Mouse (Mus musculus): ENCODE results near the gene Lnx1. TPM values are rescaled to one million over a fixed set of nuclear protein-coding genes. Genes with fewer than 3 reads are reported as not detected.

The Lnx1 gene
- polyA plus RNA-seq, 1 experiment from 2014 or later, result 5.0 TPM

DNA sequence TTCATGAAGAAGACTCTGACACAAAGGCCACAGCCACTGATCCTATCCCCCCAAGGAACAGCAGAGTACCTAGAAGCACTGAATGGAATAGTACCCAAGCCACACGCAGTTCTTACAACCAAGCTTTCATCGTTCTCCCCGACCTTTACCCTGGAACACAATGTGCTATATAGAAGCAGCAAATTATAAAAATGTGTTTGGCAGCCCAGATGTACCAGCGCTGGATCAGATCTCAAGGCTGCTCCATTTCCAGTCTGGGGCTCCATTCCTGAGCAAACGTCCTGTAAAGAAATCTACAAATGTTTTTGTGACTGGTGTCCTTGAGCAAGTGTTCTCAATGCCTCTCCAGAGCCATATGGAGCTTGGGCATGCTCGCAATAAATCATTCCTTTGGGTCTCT lies 44.8 kb downstream of the Lnx1 start:
- Histone ChIP-seq H3K27ac (ENCODE audit: low read depth, low read length) (no peak overlapping the region), H3K36me3 (ENCODE audit: control insufficient read depth, insufficient read depth) (no peaks in the 10 kb centered on the region), H3K9ac (ENCODE audit: low read depth, low read length) (no peak overlapping the region), H3K27me3 (replicated peaks; ENCODE audit: control insufficient read depth, insufficient read depth, low read length) (no peaks in the 10 kb centered on the region), H3K4me2 (replicated peaks; ENCODE audit: low read depth) (no peak overlapping the region), H3K4me1 (replicated peaks; ENCODE audit: control insufficient read depth, insufficient read depth, low read length) (no peaks in the 10 kb centered on the region), H3K4me3 (ENCODE audit: low read depth, low read length) (no peak overlapping the region), H3K9me3 (ENCODE audit: control insufficient read depth) (no peaks in the 10 kb centered on the region)
- no peak for ATAC-seq
- no peak for TF ChIP-seq CTCF (IDR thresholded peaks at IDR 0.05; ENCODE audit: low read depth)
- WGBS, result 79% methylated on average over 6 of the region's 6 CpGs

DNA sequence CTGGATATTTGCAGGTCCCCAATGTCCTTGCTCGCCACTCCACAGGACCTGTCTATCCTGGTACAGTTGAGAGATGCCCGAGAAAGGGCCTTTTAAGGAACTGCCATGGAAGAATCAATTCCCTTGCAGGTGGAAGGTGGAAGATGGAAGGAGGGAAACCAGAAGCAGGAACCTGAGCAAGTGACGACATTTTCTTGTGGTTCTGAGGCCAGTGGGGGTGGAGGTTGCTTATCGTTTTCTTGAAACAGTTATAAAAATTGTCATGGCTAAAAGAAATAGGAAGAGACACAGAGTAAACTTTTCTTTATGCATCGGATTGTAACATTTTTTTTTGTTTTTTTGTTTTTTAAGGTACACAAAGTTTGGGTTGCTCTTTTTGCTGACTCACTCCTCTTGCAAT lies 46.3 kb downstream of the Lnx1 start:
- Histone ChIP-seq H3K9me3 (ENCODE audit: control insufficient read depth) (no peaks in the 10 kb centered on the region), H3K4me2 (replicated peaks; ENCODE audit: low read depth) (no peak overlapping the region), H3K4me3 (ENCODE audit: low read depth, low read length) (no peak overlapping the region), H3K9ac (ENCODE audit: low read depth, low read length) (no peak overlapping the region), H3K36me3 (ENCODE audit: control insufficient read depth, insufficient read depth) (no peaks in the 10 kb centered on the region), H3K27ac (ENCODE audit: low read depth, low read length) (no peak overlapping the region), H3K27me3 (replicated peaks; ENCODE audit: control insufficient read depth, insufficient read depth, low read length) (no peaks in the 10 kb centered on the region), H3K4me1 (replicated peaks; ENCODE audit: control insufficient read depth, insufficient read depth, low read length) (no peaks in the 10 kb centered on the region)
- WGBS, result 84% methylated on average over 5 of the region's 5 CpGs
- no peak for TF ChIP-seq CTCF (IDR thresholded peaks at IDR 0.05; ENCODE audit: low read depth)
- ATAC-seq, result no peak

DNA sequence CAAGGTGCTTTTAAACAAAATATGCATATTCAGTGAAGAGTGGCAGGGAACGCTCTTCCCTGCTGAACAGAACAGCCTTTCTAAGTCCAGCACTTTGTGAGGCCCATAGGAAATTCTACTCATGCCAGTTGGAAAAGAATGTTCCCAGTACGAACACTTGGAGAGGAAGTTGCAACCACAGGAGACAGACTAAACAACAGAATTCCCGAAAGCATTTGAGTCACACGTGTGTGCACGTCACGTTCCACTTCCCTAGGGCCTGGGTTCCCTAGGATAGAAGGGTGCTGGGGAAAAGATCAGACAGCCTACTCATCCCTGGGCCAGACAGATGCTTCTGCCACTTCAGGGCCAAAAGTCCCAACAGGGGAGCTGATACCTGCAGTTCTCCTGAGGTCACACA lies 48.2 kb downstream of the Lnx1 start:
- no peak for TF ChIP-seq CTCF (IDR thresholded peaks at IDR 0.05; ENCODE audit: low read depth)
- ATAC-seq, result no peak
- H3K27ac ChIP-seq (ENCODE audit: low read depth, low read length), result no peak overlapping the region
- WGBS, result 70% methylated on average over 6 of the region's 6 CpGs
- no peaks in the 10 kb centered on the region for H3K36me3 ChIP-seq (ENCODE audit: control insufficient read depth, insufficient read depth)
- no peak overlapping the region for H3K9ac ChIP-seq (ENCODE audit: low read depth, low read length)
- H3K4me3 ChIP-seq (ENCODE audit: low read depth, low read length), result no peak overlapping the region
- H3K4me2 ChIP-seq (replicated peaks; ENCODE audit: low read depth), result no peak overlapping the region
- no peaks in the 10 kb centered on the region for H3K9me3 ChIP-seq (ENCODE audit: control insufficient read depth)
- no peaks in the 10 kb centered on the region for H3K4me1 ChIP-seq (replicated peaks; ENCODE audit: control insufficient read depth, insufficient read depth, low read length)
- no peaks in the 10 kb centered on the region for H3K27me3 ChIP-seq (replicated peaks; ENCODE audit: control insufficient read depth, insufficient read depth, low read length)

DNA sequence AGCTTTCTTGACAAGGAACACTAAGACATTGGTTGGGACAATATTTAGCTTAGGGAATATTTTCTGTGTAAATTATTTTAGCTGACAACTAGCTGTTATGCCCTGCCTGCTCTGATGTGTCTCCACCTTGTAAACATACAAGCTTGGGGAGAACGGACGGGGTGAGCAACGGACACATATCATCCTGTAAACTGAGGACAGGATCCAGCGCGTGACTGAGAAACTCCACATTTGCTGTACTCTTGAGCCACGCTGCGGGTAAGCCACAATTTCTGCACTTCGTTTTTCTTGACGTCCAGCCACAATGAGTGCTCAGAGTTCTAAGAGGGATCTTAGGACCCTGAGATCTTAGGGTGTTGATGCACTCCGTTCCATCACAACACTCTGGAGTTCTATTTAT lies 48.9 kb downstream of the Lnx1 start:
- Histone ChIP-seq H3K27me3 (replicated peaks; ENCODE audit: control insufficient read depth, insufficient read depth, low read length) (no peaks in the 10 kb centered on the region), H3K9ac (ENCODE audit: low read depth, low read length) (no peak overlapping the region), H3K4me2 (replicated peaks; ENCODE audit: low read depth) (no peak overlapping the region), H3K27ac (ENCODE audit: low read depth, low read length) (no peak overlapping the region), H3K4me3 (ENCODE audit: low read depth, low read length) (no peak overlapping the region), H3K36me3 (ENCODE audit: control insufficient read depth, insufficient read depth) (no peaks in the 10 kb centered on the region), H3K9me3 (ENCODE audit: control insufficient read depth) (no peaks in the 10 kb centered on the region), H3K4me1 (replicated peaks; ENCODE audit: control insufficient read depth, insufficient read depth, low read length) (no peaks in the 10 kb centered on the region)
- TF ChIP-seq CTCF (IDR thresholded peaks at IDR 0.05; ENCODE audit: low read depth), result no peak
- 88% methylated on average over 10 of the region's 10 CpGs for WGBS
- ATAC-seq, result no peak

DNA sequence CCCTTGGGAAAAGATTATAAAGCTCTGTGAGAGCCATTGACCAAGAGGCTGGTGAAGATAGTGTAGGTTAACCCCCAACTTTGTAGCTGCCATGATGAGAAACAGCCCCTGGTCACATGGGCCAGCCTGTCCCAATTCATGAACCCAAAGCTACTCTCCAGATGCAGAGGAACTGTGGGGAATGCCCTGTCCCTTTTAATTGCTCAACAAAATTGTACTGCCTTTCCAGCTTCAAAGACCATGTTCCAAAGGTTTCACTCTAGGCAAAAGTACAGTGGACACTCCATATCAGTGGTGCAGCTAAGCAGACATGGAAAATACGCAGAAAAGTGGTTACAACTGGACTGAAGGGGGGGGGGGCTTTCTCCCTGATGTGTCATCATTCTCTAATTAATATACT lies 53.6 kb downstream of the Lnx1 start:
- no peaks in the 10 kb centered on the region for H3K4me1 ChIP-seq (replicated peaks; ENCODE audit: control insufficient read depth, insufficient read depth, low read length)
- ATAC-seq, result no peak
- WGBS, result 93% methylated on average over 1 of the region's 1 CpGs
- H3K27me3 ChIP-seq (replicated peaks; ENCODE audit: control insufficient read depth, insufficient read depth, low read length), result no peaks in the 10 kb centered on the region
- no peak overlapping the region for H3K4me3 ChIP-seq (ENCODE audit: low read depth, low read length)
- H3K9me3 ChIP-seq (ENCODE audit: control insufficient read depth), result no peaks in the 10 kb centered on the region
- no peak overlapping the region for H3K4me2 ChIP-seq (replicated peaks; ENCODE audit: low read depth)
- H3K36me3 ChIP-seq (ENCODE audit: control insufficient read depth, insufficient read depth), result no peaks in the 10 kb centered on the region
- H3K27ac ChIP-seq (ENCODE audit: low read depth, low read length), result no peak overlapping the region
- TF ChIP-seq CTCF (IDR thresholded peaks at IDR 0.05; ENCODE audit: low read depth), result no peak
- H3K9ac ChIP-seq (ENCODE audit: low read depth, low read length), result no peak overlapping the region

DNA sequence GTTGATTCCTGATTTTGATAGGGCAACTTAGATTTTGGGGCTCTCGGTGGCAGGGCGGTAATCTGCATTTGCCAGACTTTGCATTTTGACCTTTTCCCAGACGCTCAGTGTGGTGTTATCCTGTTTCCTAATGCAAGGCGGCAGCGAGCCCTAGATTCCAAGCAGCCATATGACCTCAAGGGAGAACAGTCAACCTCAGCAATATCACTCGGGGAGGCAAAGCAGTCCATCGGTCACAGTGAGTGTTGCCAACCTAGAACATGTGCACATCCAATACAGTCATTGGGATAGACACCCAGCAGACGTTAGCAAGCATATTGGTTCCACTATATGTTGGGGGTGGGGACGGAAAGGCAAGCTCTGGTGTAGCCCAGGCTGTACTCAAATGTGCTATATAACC lies 54.5 kb downstream of the Lnx1 start:
- ATAC-seq, result no peak
- Histone ChIP-seq H3K4me3 (ENCODE audit: low read depth, low read length) (no peak overlapping the region), H3K9ac (ENCODE audit: low read depth, low read length) (no peak overlapping the region), H3K9me3 (ENCODE audit: control insufficient read depth) (no peaks in the 10 kb centered on the region), H3K27me3 (replicated peaks; ENCODE audit: control insufficient read depth, insufficient read depth, low read length) (no peaks in the 10 kb centered on the region), H3K36me3 (ENCODE audit: control insufficient read depth, insufficient read depth) (no peaks in the 10 kb centered on the region), H3K4me1 (replicated peaks; ENCODE audit: control insufficient read depth, insufficient read depth, low read length) (no peaks in the 10 kb centered on the region), H3K27ac (ENCODE audit: low read depth, low read length) (no peak overlapping the region), H3K4me2 (replicated peaks; ENCODE audit: low read depth) (no peak overlapping the region)
- TF ChIP-seq CTCF (IDR thresholded peaks at IDR 0.05; ENCODE audit: low read depth), result no peak
- WGBS, result 71% methylated on average over 9 of the region's 9 CpGs

DNA sequence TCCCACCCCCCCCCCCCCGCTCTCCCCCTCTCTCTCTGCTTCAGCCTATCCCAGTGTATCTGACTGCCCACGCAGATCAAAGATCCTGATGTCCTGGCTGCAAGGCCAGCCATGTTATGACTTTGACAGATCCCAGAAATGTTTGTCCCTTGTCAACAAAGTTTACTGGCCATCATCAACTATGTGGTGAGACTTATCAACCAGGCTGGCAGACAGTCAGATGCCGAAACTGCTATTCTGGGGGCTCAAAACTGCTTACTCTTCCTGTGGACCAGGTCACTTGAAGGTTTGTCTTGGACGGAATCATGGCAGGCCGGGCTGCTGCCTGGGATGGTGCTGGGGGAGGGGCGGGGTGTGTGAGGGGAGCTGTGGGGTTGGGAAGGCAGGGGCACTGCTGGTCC lies 55.1 kb downstream of the Lnx1 start:
- no peak overlapping the region for H3K27ac ChIP-seq (ENCODE audit: low read depth, low read length)
- no peak for TF ChIP-seq CTCF (IDR thresholded peaks at IDR 0.05; ENCODE audit: low read depth)
- no peaks in the 10 kb centered on the region for H3K36me3 ChIP-seq (ENCODE audit: control insufficient read depth, insufficient read depth)
- no peaks in the 10 kb centered on the region for H3K4me1 ChIP-seq (replicated peaks; ENCODE audit: control insufficient read depth, insufficient read depth, low read length)
- no peak overlapping the region for H3K4me2 ChIP-seq (replicated peaks; ENCODE audit: low read depth)
- no peaks in the 10 kb centered on the region for H3K27me3 ChIP-seq (replicated peaks; ENCODE audit: control insufficient read depth, insufficient read depth, low read length)
- H3K4me3 ChIP-seq (ENCODE audit: low read depth, low read length), result no peak overlapping the region
- H3K9ac ChIP-seq (ENCODE audit: low read depth, low read length), result no peak overlapping the region
- ATAC-seq, result no peak
- no peaks in the 10 kb centered on the region for H3K9me3 ChIP-seq (ENCODE audit: control insufficient read depth)
- WGBS, result 47% methylated on average over 5 of the region's 6 CpGs
